Mouse (Mus musculus): ENCODE results near the gene Fam89b.

- no peak for TF ChIP-seq POLR2A (IDR thresholded peaks at IDR 0.05; ENCODE audit: control insufficient read depth in 1 of 2, insufficient read depth in 1 of 2, low read depth in 1 of 2, low read length in 2 of 2, poor library complexity in 1 of 2)
- TF ChIP-seq ELF1 (IDR thresholded peaks at IDR 0.05; ENCODE audit: low read depth, low read length) = no peak
- TF ChIP-seq CTCF (IDR thresholded peaks at IDR 0.05 in 2 of 3, conservative IDR thresholded peaks at IDR 0.05 in 1 of 3; ENCODE audit: control insufficient read depth in 1 of 3, insufficient read depth in 1 of 3, low read depth in 2 of 3, low read length in 3 of 3, poor library complexity in 1 of 3, severe bottlenecking in 1 of 3) = no peak
- TF ChIP-seq POLR2AphosphoS2 (IDR thresholded peaks at IDR 0.05; ENCODE audit: low read length) = no peak
- no peak for TF ChIP-seq EP300 (IDR thresholded peaks at IDR 0.05; ENCODE audit: low read depth in 1 of 2, low read length in 2 of 2)
- TF ChIP-seq TBP (IDR thresholded peaks at IDR 0.05; ENCODE audit: low read depth, low read length) = no peak
- no peak for TF ChIP-seq ZNF384 (IDR thresholded peaks at IDR 0.05; ENCODE audit: low read depth, low read length)
- TF ChIP-seq UBTF (IDR thresholded peaks at IDR 0.05; ENCODE audit: borderline replicate concordance, insufficient read depth, low read depth, low read length) = no peak
- no peak for TF ChIP-seq NRF1 (IDR thresholded peaks at IDR 0.05; ENCODE audit: insufficient read depth, low read depth, low read length, poor library complexity, severe bottlenecking)
- no peak for TF ChIP-seq TAL1 (IDR thresholded peaks at IDR 0.05; ENCODE audit: low read length)
These were observed 12.8 kb upstream of the Fam89b start for GRCm38 (mm10) chr19:5742241-5742641.
